Mouse (Mus musculus): ENCODE measurements around the gene Arhgap32.

Gene Arhgap32

DNA sequence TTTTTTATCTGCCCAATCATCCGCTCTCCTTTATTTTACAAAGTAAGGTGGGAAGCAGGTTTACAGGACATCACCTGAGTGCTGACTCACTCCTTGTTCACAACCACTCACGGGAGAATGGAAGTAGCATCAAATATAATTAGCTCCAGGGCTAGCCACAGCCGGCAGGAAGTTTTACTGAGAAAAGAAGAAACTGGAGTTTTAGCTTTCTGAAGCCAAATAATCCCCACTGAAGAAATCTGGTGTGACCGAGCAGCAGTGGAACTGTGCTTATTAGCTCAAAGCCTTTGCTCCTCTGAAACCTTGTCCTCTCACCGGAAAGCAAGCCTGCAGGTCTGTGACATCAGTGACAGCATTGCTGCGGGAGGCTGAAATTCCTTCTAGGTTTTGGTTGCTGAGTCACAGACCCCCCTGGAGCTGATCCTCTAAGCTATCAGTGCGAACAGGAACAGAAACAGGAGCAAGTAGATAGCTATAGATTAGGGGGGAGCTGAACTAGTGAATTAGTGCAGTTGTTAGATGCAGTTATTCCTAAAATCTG, 88.6 kb downstream of the Arhgap32 start:
- DNase-seq (ENCODE audit: low spot score), result no peak

DNA sequence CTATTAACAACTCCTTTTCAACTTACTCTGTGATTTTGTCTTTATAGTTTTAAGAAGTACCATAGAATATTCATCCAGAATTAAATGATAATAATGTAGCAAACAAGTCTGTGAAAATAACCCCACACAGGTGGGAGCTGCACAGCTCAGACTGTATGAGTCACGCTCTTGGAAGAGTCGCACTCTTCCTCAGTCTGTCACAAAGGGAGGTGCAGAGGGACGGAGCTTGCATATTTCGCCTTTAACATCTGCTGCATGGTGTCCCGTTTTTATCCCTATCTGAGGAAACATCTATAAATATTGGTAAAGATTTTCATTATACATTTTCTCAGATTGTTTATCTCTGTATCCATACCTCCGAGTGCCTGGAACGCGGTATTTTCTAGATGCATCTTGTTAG, 91.2 kb downstream of the Arhgap32 start:
- no peak for DNase-seq (ENCODE audit: low spot score)

DNA sequence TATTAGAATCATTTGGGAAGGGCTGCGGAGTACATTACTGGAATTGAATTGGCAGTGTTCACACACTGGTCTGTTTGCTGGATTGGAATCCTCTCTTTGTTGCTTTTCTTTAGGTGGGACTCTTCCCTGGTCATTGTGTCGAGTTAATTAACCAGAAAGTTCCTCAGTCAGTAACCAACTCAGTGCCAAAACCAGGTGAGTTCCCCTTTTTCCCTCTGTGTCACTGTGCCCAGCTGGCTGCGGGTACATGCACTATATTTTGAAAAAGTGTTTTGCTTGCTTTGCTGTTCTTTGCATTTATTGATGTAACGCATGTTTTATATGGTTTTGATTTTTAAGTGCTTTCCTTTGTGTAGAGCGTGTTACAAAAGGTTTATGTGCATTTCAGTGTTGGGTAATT, 92.1 kb downstream of the Arhgap32 start:
- DNase-seq (ENCODE audit: low spot score), result no peak

DNA sequence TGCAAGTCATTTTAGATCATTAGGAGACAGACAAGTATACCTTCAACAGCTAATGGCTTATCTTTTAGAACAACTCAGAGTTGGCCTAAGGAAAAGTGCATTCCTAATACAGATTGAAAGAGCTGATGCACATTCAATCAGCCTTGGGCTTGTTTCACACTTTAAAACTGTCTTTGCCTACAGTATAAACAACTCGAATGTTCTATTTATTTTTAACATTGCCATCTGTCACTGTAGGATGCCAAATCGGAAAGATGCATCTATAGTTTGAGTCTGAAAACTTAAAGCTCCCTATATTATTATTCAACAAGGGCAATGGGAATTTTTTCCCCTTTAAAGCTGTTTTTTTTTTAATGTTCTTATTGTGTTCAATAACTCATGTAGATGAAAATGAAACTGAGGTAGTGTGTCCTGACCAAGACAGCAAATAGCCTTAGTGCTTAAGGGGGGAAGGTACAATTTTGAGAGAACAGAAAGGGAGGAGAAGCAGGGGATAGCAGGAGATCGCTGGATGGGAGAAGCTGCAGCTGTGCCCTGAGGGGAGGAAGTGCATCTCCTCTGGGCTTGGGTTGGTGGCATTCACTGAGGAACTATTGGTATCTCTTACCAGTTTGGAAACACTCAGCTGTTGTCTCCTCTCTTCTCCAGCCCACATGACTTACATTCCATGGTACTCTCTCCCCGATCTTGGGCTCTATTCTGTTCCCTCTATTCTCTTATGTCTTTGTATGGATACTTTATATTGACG, 101.1 kb downstream of the Arhgap32 start:
- no peak for DNase-seq (ENCODE audit: low spot score)

DNA sequence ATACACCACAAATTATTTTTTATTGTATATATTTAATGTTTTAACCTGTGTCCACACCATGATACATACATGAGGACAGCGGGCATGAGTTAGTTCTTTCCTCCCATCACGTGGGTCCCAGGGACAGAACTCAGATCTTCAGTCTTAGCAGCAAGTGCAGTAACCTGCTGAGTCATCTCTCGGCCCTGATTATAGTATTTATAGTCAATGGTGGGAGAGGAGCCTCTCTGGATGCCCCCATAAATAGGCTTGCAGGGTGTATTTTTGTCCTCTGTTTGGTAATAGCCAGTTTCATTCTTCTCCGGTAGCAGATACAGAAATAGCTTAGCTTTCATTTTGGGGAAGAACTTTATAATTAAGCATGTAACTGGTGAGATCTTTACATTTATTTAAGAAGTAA, 103.5 kb downstream of the Arhgap32 start:
- no peak for DNase-seq (ENCODE audit: low spot score)

DNA sequence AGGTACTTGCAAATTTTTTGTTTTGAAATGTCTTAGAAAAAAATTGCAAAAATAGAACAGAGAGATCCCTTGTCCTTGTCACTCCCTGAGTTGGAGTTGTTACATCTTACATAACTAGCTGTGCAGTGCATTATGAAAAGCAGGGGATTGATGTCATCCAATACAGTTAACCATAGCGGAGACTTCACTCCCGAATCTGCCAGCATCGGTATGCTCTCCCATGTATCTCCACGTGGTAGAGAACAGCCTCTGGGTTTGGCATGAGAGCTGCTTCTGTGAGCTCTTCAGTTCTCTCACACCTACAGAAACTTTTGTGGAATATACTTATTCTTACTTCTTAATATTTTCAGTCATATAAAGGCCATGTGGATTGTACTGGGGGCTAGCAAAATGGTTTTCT, 106.2 kb downstream of the Arhgap32 start:
- no peak for DNase-seq (ENCODE audit: low spot score)

DNA sequence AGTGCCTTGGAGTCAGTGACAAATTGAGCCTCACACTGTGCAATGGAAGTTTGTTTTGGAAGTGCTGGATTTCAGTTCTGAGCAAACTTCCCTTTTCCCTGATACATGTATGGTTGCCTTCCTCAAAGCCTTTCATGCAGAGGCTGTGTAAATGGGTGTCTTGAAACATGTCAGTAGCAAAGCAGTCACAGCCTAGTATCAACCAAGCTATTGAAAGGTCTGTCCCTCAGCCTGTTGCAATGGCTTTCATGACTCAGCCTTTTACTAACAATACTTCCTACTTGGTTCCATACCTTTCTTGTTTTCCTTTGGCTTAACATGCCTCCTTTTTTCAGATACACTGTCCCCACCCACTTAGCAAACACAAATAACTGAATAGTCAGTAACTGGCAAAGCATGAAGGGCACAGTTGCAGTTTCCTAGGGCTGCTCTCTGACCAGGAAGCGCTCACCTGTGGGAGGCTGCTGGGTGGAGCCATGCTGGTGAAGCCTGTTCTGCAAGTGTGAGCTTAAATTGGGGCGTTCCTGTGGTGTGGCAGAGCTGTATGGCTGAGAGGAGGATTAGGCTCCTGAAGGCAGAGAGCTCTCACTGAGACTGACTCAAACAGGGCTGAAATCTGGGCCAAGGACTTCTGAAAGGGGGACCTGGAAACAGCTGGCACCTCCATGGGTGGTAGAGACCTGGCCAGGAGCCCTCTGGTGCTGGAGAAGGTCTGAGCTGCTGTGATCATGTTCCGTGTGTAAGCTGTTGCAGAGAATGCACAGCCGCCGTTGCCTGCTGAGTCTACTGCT, 108.0 kb downstream of the Arhgap32 start:
- DNase-seq (ENCODE audit: low spot score), result no peak

DNA sequence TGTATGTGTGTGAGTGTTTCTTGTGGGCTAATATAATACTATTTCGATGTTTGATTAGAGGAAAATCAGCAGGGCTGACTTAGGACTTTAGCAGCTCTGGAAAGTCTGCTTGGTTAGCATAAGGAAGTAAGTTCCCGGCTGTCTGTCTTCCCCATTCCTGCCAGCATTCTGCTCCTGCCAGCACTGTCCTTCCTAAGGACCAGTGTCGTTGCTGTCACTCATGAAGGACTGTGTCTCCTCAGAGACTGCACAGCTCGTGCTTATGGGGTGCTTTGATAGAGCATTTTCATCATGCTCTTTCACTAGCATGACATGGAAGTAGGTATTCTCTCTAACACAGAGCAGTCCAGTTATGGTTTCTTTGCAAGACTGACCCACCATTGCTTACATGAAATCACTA, 109.0 kb downstream of the Arhgap32 start:
- DNase-seq (ENCODE audit: low spot score), result no peak

DNA sequence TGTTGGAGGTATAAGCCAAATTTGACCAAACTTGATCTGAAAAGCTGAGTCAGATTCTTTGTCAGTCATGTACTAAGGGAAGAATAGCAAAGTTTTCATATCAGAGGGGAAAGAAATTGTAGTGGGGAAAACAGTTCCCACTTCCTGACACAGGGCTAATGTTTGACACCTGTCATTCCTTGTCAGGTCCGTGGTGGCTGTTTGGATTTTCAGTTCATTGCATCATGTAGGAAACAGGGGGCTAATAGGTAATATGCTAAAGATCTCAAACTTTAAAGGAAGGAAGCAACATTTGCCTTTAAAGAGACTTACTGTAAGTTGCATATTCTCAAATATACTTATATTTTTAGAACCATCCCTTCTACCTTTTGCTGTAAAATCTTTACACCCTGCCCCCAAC, 109.6 kb downstream of the Arhgap32 start:
- DNase-seq (ENCODE audit: low spot score), result no peak

DNA sequence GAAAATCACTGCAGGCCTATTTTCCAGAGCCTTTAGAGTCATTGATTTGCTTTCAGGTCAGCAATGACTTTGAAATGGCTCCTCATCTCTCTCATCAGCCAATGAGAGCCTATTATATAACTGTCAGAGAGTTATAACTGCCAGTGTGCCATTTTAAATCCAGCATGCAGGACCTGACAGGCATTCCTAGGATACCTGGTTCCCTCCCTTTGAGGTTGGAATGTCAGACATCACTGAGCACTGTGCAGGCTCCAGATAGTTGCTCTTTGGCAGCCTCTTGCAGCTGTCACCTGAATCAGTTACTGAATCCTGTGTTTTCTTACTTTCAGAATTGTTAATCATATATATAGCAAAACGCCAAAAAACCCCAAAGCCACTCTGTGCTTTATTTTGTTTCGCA, 111.1 kb downstream of the Arhgap32 start:
- DNase-seq (ENCODE audit: low spot score), result no peak

DNA sequence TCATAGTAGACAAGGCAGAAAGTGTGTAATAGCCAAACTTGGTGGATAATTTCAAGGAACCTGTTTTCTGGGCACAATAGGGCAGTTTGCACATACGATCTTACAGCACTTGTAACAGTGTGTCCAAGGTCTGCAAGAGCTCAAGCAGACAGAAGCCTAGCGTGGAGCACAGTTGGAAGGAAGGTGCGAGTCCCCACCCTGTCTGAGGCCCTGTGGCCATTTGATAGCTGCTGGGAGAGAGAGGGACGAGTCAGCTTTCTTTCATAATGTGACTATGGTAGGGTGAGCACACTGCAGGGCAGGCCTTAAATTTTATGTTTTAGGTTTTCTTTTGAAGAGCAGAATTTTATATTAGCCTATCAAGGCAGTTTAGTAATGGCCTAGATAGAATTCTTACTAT, 117.7 kb downstream of the Arhgap32 start:
- DNase-seq (ENCODE audit: low spot score), result no peak

DNA sequence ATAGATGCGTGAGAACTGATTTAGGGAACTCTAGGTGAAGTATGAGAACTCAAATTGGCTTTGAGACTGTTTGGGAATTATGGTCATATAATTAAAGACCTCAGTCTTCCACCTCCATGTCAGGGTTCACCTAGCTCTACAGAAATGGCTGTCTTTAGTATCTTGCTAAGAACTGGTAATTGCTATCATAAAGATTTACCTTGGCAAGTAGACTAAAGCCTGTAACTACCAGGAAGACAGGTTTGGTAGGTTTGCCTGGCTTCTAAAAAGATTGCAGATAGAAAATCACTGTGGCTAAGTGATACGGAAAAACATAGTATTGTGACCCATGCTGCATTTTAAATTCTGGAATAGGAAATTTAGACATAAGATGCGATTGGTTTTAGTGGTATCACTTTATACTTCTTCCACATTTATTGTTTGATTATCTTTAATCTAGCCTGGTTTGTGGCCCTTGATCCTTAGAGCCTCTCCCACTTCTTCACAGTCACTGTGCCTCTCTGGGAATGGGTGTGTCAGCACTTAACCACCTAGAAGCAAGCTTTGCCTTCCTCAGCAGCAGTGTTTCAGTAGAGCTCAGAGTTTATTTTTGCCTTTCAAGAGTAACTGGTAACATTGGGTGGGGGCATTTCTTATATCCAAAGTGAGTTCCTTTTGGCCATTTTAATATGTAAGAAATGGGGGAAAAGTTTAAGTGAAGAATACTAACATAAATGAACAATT, 119.0 kb downstream of the Arhgap32 start:
- DNase-seq (ENCODE audit: low spot score), result no peak

DNA sequence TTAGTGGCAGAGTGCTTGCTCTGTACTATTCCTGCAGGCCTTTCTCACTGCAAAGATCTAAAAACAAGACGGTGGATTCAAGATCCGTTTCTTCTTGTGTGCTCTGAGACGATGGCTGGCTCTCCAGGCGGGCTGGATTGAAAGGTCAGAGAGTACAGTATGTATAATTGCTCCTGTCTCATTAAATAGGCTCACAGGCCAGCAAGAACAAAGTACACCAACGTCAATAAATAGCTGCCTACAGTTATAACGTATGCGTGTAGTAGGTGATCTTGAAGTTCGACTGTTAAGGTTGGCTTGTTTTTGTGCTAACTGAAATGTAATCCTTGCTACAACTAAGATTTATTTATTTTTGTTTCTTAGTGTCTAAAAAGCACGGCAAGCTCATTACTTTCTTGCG, 123.0 kb downstream of the Arhgap32 start:
- no peak for DNase-seq (ENCODE audit: low spot score)

DNA sequence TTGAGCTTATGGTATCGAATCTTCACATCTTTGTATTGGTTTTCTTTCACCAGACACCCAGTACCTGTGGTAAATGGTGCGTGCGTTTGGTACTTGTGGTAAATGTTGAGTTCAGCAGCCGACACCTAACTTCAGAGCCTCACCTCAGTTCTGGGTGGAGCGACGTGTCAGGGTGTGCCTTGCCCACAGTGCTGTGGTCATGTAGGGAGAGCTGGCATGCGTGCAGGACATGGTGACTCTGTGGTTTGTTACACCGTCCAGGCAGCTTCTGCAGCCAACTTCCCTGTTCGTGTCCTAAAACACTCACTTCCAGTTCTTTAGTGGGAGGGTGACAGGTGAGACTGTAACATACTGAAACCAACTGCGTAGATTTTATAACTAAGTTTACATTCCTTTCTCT, 123.5 kb downstream of the Arhgap32 start:
- DNase-seq (ENCODE audit: low spot score), result no peak

DNA sequence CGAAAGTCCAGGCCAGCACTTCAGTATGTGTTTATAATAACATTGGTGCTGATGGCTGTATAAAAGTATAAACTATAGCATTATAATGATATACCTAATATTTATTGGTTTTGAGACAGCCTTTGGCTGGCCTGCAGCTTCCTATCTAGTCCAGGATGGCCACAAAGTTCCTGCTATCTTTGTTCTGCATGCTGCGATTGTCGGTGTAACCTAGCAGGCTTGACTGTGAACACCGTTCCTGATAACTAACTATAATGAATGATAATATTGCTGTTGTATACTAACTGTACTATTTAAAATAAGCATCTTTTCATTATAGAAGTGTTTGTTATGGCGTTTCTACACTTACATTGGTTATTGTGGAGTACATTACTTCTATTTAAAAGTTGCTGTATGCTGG, 124.5 kb downstream of the Arhgap32 start:
- no peak for DNase-seq (ENCODE audit: low spot score)

DNA sequence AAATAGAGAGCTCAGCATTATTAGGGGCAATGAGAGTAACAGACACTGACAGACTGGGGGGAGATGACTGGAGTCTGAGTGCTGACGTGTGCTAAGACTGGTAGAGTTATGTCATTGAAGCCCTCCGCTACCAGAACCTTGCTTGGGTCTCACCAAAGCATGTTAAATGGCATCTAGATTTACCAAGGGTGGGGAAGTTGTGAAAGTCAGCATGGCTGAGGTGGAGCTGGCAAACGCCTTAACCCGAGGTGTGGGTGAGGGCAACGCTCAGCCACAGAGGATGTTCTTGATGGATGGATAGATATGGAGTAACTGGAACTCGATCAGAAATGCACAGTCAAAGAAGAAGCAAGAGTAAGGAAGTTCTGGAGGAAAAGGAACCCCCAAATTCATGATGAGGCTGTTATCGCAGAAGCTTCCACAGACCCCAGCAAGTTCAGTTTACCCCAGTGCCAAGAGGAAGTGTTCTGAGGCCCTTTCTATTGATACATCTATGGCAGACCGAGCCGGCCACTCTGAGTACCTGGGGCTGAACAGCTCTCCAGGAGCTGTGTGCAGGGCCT, 125.8 kb downstream of the Arhgap32 start:
- no peak for DNase-seq (ENCODE audit: low spot score)

DNA sequence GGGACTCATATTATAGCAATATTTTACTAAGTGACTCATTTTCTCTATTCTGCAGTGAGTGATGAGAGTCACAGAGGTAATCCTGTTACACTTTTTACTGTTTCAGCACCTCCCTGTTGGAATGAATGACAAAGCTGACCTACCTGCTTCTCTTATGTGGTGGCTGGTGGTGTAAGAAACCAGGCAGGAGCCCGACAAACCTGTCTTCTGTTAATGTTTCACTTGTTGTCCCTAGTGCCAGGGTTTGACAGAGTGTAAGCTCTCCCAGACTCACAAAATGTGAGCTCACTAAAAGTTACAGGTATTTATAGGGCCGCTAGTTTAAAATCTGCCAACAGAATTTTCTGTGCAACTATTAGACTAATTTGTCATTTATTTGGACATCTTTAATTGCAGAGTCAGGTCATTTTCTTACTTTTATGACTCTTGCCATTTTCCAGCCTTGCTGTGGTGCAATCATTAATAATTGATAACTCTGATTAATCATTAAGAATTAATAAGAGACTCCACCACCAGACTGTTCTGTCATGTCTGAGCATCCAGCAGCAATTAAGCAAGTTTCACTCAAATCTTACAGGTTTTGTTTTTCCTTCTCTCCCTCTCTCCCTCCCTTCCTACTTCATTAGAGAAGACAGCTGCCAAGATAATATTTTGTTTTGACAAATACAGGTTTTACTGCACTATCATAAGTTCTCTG, 127.1 kb downstream of the Arhgap32 start:
- no peak for DNase-seq (ENCODE audit: low spot score)

DNA sequence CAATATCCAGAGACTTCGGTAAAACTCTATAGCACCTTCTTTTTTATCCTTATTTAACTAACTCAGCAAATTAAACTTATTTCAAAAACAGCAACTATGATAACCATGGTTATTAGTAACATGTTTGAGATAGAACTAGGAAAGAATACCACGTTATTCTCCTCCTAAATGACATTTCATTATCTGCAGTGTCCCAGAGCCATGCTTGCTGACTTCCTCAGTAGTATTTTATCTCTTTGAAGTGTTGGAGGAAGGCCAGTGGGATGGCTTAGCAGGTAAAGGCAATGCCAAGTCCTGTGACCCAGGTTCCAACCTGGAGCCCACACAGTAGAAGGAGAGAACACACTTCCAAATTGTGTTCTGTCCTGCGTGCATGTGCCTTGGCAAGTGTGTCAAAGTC, 129.3 kb downstream of the Arhgap32 start:
- no peak for DNase-seq (ENCODE audit: low spot score)

DNA sequence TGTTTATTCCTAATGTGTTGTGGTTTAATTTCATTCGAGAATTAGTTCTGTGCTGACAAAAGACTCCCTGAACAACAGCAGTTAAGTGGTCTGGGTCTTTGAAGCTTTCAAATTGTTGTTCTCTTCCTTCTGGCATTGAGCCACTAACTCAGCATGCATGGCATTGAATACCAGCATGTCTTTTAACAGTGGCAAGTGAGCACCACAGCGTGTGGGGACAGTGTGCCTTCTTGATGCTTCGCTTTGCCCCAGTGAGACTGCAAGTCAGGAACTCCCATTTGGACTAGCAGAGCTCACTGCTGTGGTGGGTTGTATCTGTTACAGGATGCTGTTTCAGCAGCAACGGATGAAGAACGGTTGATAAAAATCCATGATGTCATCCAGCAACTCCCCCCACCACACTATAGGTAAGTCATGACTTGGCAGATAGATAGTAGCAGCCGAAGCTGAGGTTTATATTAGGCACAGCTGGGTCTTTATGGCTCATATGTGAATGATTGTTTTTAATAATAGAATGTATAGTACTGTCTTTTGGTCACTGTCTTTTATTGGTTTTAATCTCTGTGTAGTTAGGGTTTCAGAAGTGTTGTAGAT, 130.3 kb downstream of the Arhgap32 start:
- no peak for DNase-seq (ENCODE audit: low spot score)

DNA sequence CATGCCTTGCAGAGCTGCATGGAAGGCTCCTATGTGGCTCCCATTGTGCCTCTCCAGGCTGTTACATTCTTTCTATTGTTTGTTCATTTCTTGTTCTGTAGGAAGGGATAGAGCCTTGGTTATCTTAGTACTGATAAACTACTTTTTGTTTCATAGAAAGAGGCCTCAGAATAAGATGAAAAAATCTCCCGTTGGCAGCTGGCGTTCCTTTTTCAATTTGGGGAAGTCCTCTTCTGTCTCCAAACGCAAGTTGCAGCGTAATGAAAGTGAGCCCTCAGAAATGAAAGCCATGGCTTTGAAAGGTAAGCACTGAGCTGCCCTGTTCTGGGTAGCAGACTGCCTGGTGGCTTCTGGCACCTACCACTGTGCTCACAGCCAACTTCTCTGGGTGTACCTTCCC, 134.6 kb downstream of the Arhgap32 start:
- no peak for DNase-seq (ENCODE audit: low spot score)

DNA sequence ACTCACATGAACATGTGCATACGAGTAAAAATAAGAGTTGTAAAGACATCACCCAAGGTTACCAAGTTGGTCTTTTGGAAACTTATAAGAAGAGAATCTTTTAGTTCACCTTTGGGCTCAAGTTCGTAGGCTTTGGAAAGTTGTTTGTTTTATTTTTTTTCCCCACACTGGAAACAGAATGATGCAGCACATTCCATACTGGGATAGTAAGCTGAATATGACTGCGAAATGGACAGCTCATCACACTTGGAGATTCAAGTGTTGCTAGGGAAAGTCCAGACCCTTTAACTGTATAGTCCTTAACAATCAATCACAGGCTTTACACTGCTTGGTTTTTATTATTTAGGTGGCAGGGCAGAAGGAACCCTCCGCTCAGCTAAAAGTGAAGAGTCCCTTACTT, 137.8 kb downstream of the Arhgap32 start:
- DNase-seq (ENCODE audit: low spot score), result no peak
